Mouse (Mus musculus) spleen, adult 2 months (tissue): ENCODE data around the gene Cdc42ep5.

Source experiments
- CTCF ChIP-seq: fragments of 200-500 bp; IDR thresholded peaks from 2 replicates; pipeline ENCODE4 v1.5.1; 2011; ENCODE audit warnings: mild to moderate bottlenecking, inconsistent platforms; ENCODE audit not compliant: insufficient read depth, insufficient read length, insufficient replicate concordance; ENCODE audit errors: extremely low read depth
- POLR2A ChIP-seq: fragments of 200-500 bp; IDR thresholded peaks from 2 replicates; pipeline ENCODE4 v1.6.1; 2011; ENCODE audit warnings: low read depth, low read length, inconsistent platforms

DNA sequence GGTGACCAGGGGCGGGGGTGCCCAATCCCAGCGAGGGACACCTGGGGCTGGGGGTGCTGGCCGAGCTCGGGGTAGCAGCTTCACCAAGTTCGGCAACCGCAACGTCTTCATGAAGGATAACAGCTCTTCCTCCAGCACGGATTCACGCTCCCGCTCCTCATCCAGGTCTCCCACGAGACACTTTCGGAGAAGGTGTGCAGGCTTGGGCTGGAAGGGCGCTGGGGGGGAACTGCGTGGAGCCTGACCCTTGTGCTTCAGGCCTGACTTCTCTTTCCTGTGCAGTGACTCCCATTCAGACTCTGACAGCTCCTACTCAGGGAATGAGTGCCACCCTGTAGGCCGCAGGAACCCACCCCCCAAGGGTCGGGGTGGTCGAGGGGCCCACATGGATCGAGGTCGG is 21.2 kb downstream of the Cdc42ep5 start:
- TF ChIP-seq CTCF (no peak), POLR2A (no peak)
